ENCODE assay signal across 8 mouse cellular contexts in the genomic region with DNA sequence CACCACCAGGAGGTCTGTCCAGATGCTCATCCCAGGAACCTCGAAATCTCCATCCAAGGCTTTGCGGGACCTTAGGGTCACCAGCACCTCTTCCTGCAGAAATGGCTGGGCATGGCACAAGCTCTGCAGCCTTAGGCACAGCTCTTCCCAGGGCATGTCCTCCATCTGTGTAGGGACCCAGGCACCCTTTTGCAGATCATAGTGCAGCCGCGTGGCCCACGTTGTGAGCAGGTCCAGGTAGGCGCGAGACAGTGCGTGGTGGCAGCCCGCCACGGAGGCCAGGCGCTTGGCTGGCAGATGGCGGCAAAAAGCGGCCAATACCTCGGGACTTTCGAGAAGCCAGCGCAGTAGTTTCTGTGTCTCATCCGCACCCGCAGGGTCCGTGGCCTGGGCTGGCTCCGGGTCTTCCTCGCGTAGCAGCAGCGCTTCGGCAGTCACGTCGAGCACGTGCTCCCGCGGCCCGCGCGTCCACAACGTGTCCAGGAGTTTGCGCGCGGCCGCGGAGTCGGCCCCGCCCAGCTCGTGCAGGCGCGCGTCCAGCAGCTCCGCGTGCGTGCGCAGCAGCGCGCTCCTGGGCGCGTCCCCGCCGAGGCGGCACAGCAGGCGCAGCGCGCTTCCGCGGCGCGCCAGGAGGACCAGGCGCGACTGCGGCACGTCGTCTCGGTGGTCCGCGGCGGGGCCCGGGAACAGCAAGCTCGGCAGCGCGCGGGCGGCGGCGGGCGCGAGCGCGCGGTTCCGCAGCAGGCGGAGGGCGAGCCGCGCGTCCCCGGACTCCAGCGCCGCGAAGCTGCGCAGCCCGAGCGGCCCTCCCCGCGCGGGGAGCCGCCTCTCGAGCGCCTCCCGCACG. TPM values are rescaled to one million over a fixed set of nuclear protein-coding genes. Genes with fewer than 3 reads are reported as not detected.
A peak's percentile ranks its signal among the peaks of the same experiment; 100 is the strongest.
DNase-seq lines count a peak whose midpoint lies in the region; ATAC-seq lines count a peak whose summit lies in the region.

Gene Gas2, plus strand, starts transcription at position 766 of the 847 bp plus-strand sequence.

- no peaks in the 10 kb centered on the region for H3K27me3 ChIP-seq in embryonic facial prominence, embryonic 11.5 days (ENCODE audit: control insufficient read depth, insufficient read depth, low read length)
- no peaks in the 10 kb centered on the region for H3K27me3 ChIP-seq in midbrain, embryonic 11.5 days (ENCODE audit: control insufficient read depth, insufficient read depth, low read length)

- H3K9ac ChIP-seq in embryonic facial prominence, embryonic 11.5 days (replicated peaks; ENCODE audit: low read length), result peak within 1 kb of the TSS; percentile 90
- H3K9ac ChIP-seq in midbrain, embryonic 11.5 days (ENCODE audit: low read length), result peak within 1 kb of the TSS; percentile 81

- no peaks in the 10 kb centered on the region for H3K36me3 ChIP-seq in embryonic facial prominence, embryonic 11.5 days (replicated peaks; ENCODE audit: control insufficient read depth, insufficient read depth, low read depth, low read length)
- peaks cover 2% of the 10 kb centered on the region; the same call in 1 of the 2 replicates for H3K36me3 ChIP-seq in midbrain, embryonic 11.5 days (ENCODE audit: control insufficient read depth, insufficient read depth, low read length)

- peak; percentile 72 for ATAC-seq in embryonic facial prominence, embryonic 11.5 days (replicated peaks; ENCODE audit: insufficient number of reproducible peaks, low FRiP score, low TSS enrichment, low read depth)
- ATAC-seq in granulocyte monocyte progenitor cell, adult 5-6 weeks (replicated peaks; ENCODE audit: poor library complexity, severe bottlenecking), result peak; percentile 76
- peak; percentile 92 for ATAC-seq in midbrain, embryonic 11.5 days (ENCODE audit: low FRiP score)

- peak within 1 kb of the TSS; percentile 76 for H3K4me2 ChIP-seq in embryonic facial prominence, embryonic 11.5 days (ENCODE audit: low read depth, low read length)
- peak within 1 kb of the TSS; percentile 64 for H3K4me2 ChIP-seq in midbrain, embryonic 11.5 days

- 11% methylated on average over 74 of the region's 105 CpGs for WGBS in embryonic facial prominence, embryonic 11.5 days
- 9% methylated on average over 96 of the region's 105 CpGs for WGBS in midbrain, embryonic 11.5 days

- peak within 1 kb of the TSS; percentile 77 for H3K4me3 ChIP-seq in embryonic facial prominence, embryonic 11.5 days (ENCODE audit: low read depth, low read length)
- H3K4me3 ChIP-seq in midbrain, embryonic 11.5 days (ENCODE audit: low read depth, low read length), result peak within 1 kb of the TSS; percentile 62

- intact Hi-C loops in left cerebral cortex, postnatal 4 days (cut with DNase I), result no loop called here

- H3K4me1 ChIP-seq in embryonic facial prominence, embryonic 11.5 days (ENCODE audit: control insufficient read depth, insufficient read depth, low read length), result peaks cover 2% of the 10 kb centered on the region; the same call in 1 of the 2 replicates
- peaks cover 11% of the 10 kb centered on the region for H3K4me1 ChIP-seq in midbrain, embryonic 11.5 days (ENCODE audit: control insufficient read depth, insufficient read depth, low read length)

- H3K27ac ChIP-seq in embryonic facial prominence, embryonic 11.5 days (replicated peaks; ENCODE audit: low read depth, low read length), result peak within 1 kb of the TSS; percentile 90
- peak within 1 kb of the TSS; percentile 86 for H3K27ac ChIP-seq in midbrain, embryonic 11.5 days (ENCODE audit: low read depth, low read length)

- H3K9me3 ChIP-seq in embryonic facial prominence, embryonic 11.5 days (replicated peaks; ENCODE audit: control insufficient read depth, low read length), result no peaks in the 10 kb centered on the region
- no peaks in the 10 kb centered on the region for H3K9me3 ChIP-seq in midbrain, embryonic 11.5 days (ENCODE audit: control insufficient read depth, low read length)

- peak; percentile 89 for DNase-seq in adrenal gland, postnatal 25 days
- peak; percentile 85 for DNase-seq in embryonic facial prominence, embryonic 11.5 days (ENCODE audit: low spot score)
- peak; percentile 87 for DNase-seq in kidney, adult 11 months
- DNase-seq in left cerebral cortex, postnatal 4 days, result peak; percentile 92
- DNase-seq in midbrain, embryonic 11.5 days (ENCODE audit: low spot score, missing footprints), result peak; percentile 98
- peak; percentile 91 for DNase-seq in right cerebral cortex, postnatal 4 days
- peak; percentile 85 for DNase-seq in yolk sac, embryonic 10.5 days (ENCODE audit: low spot score)

RNA-seq across cellular contexts. Expression of gene Gas2, which starts in this region (rescaled TPM):
- 35.9 and 40.1 TPM in 2 replicates for total RNA-seq in adrenal gland, postnatal 25 days (2021)
- polyA plus RNA-seq in embryonic facial prominence, embryonic 11.5 days (2014; fragmentation: Nextera tagmentation; extraction: Ambion mirVana), result 51.2 and 60.9 TPM in 2 replicates
- 2.9 and 6.8 TPM in 2 replicates for total RNA-seq in granulocyte monocyte progenitor cell, adult 5-6 weeks (2014; fragmentation: Nextera tagmentation)
- 7.6 and 8.4 TPM in 2 replicates for total RNA-seq in granulocyte monocyte progenitor cell, adult 5-6 weeks (2017)
- 10 to 100 TPM; 10.5 to 13.5 TPM for total RNA-seq in left cerebral cortex, postnatal 4 days (2021)
- 33.5 and 34.1 TPM in 2 replicates for polyA plus RNA-seq in midbrain, embryonic 11.5 days (2014; fragmentation: Nextera tagmentation; extraction: Ambion mirVana)

Comparison
In these comparisons a context has a peak if more than half of its experiments do, and no peak if none do; other contexts are left out.
1. Peak in every context shown above with its lines: DNase-seq, ATAC-seq, H3K4me3 ChIP-seq and H3K27ac ChIP-seq.